ENCODE assay signal across 9 mouse cellular contexts in genomic region chr14:60554222-60554740, GRCm38 (mm10).
A peak's percentile ranks its signal among the peaks of the same experiment; 100 is the strongest.
DNase-seq lines count a peak whose midpoint lies in the region; ATAC-seq and TF ChIP-seq lines count a peak whose summit lies in the region.
"Had no signal": no experiment of that assay in that cellular context is flagged by ENCODE, and none has a peak within 500 bp of the region (broad histone marks: within the 10 kb centered on the region; RNA-seq: fewer than 3 reads in every experiment).

No protein-coding gene starts in this region.

- peak overlapping the region; percentile 44 for H3K4me2 ChIP-seq in forebrain, embryonic 16.5 days (ENCODE audit: low read length)
- H3K4me2 ChIP-seq in lung, postnatal 0 days (replicated peaks; ENCODE audit: low read depth, low read length): no peak overlapping the region

- peaks cover 15% of the 10 kb centered on the region for H3K4me1 ChIP-seq in forebrain, embryonic 16.5 days (replicated peaks; ENCODE audit: control insufficient read depth, insufficient read depth, low read length)
- H3K4me1 ChIP-seq in lung, postnatal 0 days (ENCODE audit: insufficient read depth, low read depth, low read length): no peaks in the 10 kb centered on the region
- H3K4me1 ChIP-seq: megakaryocyte, embryonic 14.5 days had no signal

- H3K36me3 ChIP-seq in forebrain, embryonic 16.5 days (ENCODE audit: control insufficient read depth, insufficient read depth): no peaks in the 10 kb centered on the region
- H3K36me3 ChIP-seq in lung, postnatal 0 days (ENCODE audit: insufficient read depth, low read length): no peaks in the 10 kb centered on the region

- TF ChIP-seq CTCF in lung, postnatal 0 days (IDR thresholded peaks at IDR 0.05): no peak; the same call in 1 of the 2 replicates

- peak overlapping the region; percentile 89 for H3K27ac ChIP-seq in forebrain, embryonic 16.5 days (ENCODE audit: low read length)
- H3K27ac ChIP-seq in lung, postnatal 0 days (ENCODE audit: low read length): no peak overlapping the region

- H3K4me3 ChIP-seq in forebrain, embryonic 16.5 days (replicated peaks; ENCODE audit: low read length): no peak overlapping the region; the same call in 1 of the 2 replicates
- no peak overlapping the region for H3K4me3 ChIP-seq in lung, postnatal 0 days (ENCODE audit: low read depth, low read length)
- H3K4me3 ChIP-seq: megakaryocyte, embryonic 14.5 days had no signal

- no peaks in the 10 kb centered on the region for H3K27me3 ChIP-seq in forebrain, embryonic 16.5 days (replicated peaks; ENCODE audit: control insufficient read depth, insufficient read depth, low read length)
- H3K27me3 ChIP-seq in lung, postnatal 0 days (replicated peaks; ENCODE audit: insufficient read depth, low read length): no peaks in the 10 kb centered on the region

- WGBS in forebrain, embryonic 16.5 days: under 1% methylated on average over 6 of the region's 6 CpGs
- 31% methylated on average over 6 of the region's 6 CpGs for WGBS in lung, postnatal 0 days

- TF ChIP-seq EP300 in lung, postnatal 0 days (IDR thresholded peaks at IDR 0.05): no peak

- H3K9me3 ChIP-seq in forebrain, embryonic 16.5 days (ENCODE audit: control insufficient read depth, low read length): no peaks in the 10 kb centered on the region
- H3K9me3 ChIP-seq in lung, postnatal 0 days (ENCODE audit: low read length): no peaks in the 10 kb centered on the region
- H3K9me3 ChIP-seq: megakaryocyte, embryonic 14.5 days had no signal

- H3K9ac ChIP-seq in forebrain, embryonic 16.5 days (replicated peaks; ENCODE audit: low read depth, low read length): peak overlapping the region; percentile 47; the same call in 1 of the 2 replicates
- H3K9ac ChIP-seq in lung, postnatal 0 days (replicated peaks; ENCODE audit: low read depth): no peak overlapping the region

- DNase-seq in cerebellum, adult 11-12 months: peak; percentile 3
- no peak for DNase-seq in cerebellum, adult 11 months
- peak; percentile 78 for DNase-seq in kidney, postnatal 14 days
- DNase-seq in lung, postnatal 0 days (ENCODE audit: low spot score): peak; percentile 46
- peak; percentile 68 for DNase-seq in right cerebral cortex, postnatal 4 days
- no peak for DNase-seq in heart, adult 11 months

- ATAC-seq in forebrain, embryonic 16.5 days: peak; percentile 96
- peak; percentile 48 for ATAC-seq in lung, postnatal 0 days
- no peak for ATAC-seq in monocyte, adult 5-6 weeks (replicated peaks; ENCODE audit: insufficient number of reproducible peaks, low FRiP score, low TSS enrichment, poor library complexity, severe bottlenecking)

Comparison
In these comparisons a context has a peak if more than half of its experiments do, and no peak if none do; other contexts are left out.
1. DNase-seq: peak in cerebellum, adult 11-12 months (single experiment), kidney, postnatal 14 days (single experiment), lung, postnatal 0 days (single experiment) and right cerebral cortex, postnatal 4 days (single experiment); none in cerebellum, adult 11 months (single experiment) and heart, adult 11 months (single experiment).